Mouse (Mus musculus): Measurements from ENCODE around the gene Foxd3. TPM values are rescaled to one million over a fixed set of nuclear protein-coding genes. Genes with fewer than 3 reads are reported as not detected.
"Not testable (repeated sequence)": the region's sequence is repeated elsewhere in the genome, so short reads cannot be mapped to it uniquely, and the experiment has no call there.

Gene Foxd3
- polyA plus RNA-seq (2012; rRNA removed) = 1.4 and 2.4 TPM in 2 replicates

DNA sequence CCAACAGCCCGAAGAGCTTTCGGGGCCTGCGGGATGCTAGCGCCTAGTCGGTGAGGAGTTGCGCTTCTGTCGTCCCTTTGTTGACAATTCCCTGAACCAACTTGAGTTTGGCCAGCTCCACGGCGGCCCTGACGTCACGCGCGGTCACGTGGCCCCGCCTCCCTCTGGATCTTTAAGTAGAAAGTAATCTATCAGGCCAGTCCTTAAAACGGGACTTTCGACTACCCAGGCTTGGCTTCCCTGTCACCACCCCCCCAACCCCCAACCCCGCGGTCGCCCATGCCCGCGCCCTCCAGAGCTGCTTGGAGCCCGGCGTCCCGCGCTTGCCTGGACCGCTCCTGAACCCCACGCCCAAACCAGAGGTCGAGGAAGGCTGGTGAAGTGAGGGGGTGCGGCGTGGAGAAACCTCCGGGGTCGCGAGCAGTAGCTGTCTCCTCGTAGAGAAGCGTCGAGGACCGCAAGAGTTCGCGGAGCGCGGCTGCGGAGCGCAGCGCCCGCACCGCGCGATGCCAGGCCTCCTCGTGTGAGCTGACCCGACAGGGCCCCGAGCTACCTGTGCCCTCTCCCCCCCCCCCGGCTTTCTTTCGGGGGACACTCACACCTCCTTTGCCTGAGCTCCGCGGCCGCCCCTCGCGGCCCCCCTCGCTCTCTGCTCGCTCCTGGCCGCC is at the start of gene Foxd3:
Gene Foxd3, plus strand, starts transcription at position 363 of the 668 bp plus-strand sequence.
- DNase-seq (ENCODE audit: low spot score) = no peak

DNA sequence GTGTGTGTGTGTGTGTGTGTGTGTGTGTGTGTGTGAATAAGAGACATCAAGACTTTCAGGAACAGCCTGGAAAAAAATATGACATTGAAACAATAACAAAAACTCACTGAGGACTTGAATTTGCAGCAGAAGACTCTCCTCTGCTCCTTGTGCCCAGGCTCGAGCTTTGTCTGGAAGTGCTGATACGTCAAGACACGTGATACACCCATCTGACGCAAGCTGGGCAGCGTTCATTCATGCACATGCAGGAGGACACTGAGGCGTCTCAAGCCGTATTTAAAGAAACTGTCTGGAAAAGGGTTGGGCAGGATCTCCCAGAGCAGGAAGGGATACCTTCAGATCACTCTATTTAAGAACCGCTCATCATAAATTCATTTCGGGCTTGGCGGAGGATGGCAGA is 43.9 kb upstream of the Foxd3 start:
- DNase-seq (ENCODE audit: low spot score) = no peak

DNA sequence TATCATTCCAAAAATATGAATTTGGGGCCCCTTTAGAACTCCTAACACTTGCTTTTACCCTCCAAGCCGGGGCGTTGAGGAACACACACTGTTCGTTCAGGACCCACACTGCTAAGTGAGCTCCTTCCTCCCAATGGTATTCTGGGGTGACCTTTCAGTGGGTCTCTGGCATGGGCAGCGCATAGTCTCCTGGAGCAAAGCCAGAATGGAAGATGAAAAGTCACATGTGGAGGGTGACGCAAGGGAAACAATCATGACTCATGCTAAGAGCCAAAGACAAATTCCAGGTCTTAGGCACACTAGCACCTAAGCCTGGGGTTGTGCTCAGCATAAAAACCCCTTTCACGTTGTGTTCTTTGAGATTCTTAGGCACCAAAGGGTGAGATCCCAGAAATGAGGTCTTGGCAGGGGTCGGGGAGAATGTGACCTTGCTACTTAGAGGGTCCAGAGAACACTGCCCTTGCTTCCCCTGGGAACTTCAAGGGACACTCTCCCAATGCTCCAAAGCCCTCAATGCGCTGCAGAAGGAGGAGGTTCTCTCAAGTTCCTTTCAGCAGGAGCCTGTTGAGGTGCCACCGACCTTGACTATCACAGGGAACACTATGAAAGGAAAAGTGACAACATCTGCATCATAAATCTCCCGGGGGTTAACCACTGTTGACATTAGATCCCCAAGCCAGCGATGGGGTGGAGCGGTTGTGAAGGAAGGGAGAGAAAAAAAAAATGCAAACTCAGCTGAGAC is 43.3 kb upstream of the Foxd3 start:
- DNase-seq (ENCODE audit: low spot score) = no peak

DNA sequence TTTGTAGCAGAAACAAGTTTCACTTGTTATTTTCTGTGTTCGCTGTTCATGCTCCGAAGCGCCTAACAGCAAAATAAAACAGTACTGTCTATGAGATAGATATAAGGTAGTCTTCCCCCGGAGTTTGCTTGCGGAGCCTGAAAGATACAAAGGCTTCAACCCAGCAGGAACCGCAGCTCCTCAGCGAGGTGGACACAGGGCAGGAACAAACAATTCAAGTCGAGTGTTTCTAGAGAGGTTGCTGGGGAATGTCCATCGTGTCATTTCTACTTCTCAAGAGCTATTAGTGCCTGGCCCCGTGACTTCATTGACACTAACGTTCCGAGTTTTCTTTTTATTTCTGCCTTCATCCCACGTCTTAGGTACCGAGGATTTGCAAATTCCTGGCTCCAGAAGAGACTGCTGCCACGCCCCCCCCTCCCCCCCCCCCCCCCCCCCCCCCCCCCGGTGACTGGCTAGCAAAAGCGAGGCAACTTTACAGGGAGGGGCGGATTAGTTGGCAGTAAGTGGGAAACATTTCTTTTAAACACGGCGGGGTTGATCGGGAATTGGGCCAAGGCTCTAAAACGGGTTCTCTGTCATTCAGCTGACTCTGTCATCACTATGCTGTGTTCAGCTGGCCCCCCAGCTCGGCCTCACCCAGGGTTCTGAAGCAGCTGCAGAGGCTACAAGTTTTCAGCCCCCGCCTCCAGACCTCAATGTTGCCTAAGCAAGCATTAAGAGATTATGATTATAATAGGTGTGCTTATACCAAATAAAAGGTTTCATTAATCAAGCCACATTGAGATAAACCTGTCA is 29.9 kb upstream of the Foxd3 start:
- DNase-seq (ENCODE audit: low spot score) = no peak

DNA sequence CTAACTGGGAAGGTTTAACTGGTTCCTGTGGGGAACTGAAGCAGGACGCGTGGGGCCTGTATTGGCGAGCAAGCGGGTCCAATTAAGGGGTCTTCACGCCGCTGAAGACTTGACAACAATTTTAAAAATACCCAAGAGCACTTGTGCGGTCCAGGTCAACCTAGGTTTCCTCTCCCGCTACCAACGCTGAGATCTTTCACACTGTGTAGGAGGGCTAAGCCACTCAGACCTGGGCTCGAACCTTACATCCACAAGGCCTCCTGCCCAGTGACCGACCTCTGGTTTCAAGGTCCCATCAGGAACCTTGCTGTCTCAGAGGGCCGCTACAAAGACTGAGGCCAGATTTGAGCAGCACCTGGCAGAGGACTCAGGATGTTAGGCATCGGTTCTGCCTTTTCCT is 29.0 kb upstream of the Foxd3 start:
- no peak for DNase-seq (ENCODE audit: low spot score)

DNA sequence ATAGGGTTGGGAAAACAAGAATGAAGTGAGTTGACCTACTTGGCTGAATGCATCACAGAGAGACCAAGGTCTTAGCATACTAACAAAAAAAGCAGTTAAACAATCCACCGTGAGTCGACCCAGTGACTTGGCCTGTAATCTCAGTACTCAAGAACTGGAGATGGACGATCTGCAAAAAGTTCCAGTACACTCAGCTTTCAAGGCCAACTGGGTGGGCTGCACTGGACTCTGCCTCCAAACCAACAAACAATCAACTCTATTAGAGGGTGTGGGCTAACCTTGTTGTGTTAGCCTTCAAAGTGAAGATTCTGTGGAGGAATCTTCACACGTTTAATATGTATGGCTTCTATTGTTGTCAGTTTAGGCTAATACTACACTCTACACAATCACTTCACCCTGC is 20.1 kb upstream of the Foxd3 start:
- no peak for DNase-seq (ENCODE audit: low spot score)

DNA sequence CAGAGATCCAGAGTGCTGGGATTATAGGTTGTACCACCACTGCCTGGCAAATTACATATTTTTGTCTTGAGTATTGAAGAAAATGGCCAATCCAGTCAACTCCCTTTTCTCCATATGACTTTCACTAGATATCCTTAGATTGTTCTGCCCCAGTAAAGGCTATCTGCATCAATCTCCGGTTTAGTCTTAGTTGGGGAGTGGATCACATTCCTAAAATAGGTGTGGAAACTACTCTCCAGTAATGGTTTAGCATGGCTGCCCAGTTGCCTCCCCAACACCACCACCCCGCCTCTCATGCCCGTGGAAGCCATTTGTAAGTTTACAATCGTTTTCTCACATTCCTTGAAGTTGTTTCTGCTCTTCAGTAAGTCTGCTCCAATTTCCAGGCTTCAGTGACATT is 19.4 kb upstream of the Foxd3 start:
- no peak for DNase-seq (ENCODE audit: low spot score)

DNA sequence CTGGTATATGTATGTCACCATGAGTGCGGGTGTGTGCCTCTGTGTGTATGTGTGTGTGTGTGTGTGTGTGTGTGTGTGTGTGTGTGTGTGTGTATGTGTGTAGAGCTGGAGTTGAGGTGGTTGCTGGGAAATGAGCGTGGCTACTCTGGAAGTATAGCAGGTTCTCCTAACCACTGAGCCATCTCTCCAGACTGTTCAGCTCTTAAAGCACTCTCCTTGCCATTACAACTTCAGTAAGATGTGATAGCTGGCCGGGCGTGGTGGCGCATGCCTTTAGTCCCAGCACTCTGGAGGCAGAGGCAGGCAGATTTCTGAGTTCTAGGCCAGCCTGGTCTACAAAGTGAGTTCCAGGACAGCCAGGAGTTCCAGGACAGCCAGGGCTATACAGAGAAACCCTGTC is 15.5 kb upstream of the Foxd3 start:
- not testable (repeated sequence) for DNase-seq (ENCODE audit: low spot score)

DNA sequence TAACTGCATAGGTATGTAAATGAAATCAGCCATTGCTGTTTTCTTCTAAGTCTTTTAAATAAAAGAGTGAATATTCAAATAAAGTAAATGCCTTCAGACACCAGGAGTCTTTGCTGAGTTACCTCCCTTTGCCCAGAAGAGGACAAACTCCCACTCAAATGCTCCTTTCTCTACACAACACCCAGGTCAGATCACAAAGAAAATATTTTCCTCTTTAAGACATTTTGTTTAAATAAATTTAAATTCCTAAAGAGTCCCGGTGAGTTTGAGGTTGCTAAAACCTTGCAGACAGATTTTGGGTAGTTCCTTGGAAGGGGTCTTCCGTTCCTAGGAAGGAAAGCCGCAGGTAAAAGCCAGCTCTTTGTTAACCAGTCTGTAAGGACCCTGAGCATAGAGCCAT is 14.2 kb upstream of the Foxd3 start:
- no peak for DNase-seq (ENCODE audit: low spot score)

DNA sequence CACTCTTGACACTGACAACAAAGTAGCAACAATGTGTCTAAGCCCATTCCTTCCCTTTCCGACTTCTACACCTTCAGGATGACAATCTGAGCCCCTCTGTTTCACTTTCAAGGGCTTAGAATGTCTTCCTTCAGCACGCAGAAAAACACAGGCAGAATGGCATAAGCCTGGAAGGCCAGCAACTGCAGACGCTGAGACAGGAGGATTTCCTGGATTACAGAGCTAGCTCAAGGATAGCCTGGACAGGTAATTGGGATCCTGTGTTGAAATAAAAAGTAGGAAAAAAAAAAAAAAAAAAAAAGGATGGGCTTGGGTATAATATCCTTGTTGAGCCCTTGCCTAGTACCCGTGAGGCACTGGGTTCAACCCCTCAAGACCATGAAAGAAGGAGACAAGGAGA is 10.5 kb upstream of the Foxd3 start:
- no peak for DNase-seq (ENCODE audit: low spot score)

DNA sequence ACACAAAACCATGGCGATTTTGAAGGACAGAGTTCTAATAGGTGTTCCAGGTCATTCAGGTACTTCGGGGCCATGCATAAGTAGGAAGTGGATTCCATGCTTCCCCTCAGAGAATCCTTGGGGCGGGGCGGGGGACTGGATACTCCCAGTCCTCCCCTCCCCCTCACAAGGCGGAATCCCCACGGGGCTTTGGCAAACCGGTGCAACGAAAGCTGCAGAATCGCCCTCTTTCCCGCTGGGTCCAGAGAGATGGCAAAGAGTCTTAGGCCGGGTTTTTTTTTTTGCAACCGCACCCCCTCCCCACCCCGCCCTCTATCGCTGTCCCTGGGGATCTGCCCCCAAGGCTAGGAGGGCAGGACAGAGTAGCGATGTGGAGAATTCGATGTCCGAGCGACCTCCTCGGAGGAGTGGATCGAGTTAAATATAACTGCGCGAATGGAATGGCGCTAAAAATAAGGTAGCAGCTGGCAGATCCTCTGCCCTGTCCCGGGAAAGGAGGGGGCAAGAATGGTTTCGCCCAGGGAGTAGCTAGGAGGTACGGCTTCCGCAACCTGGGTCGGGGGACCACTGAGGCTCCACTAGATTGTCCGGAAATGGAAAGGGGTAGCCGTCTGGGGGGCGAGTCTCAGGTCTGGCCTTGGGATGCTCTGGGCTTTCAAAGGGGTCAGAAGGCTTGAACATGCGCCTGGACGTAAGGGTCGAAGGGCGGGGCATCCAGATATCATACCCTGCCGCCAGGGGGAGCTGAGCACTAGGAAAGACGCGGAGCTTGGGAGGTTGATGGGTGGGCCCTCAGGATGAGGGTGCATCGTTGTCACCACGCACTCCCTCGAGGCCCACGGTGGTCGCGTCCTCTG is 5.8 kb upstream of the Foxd3 start:
- DNase-seq (ENCODE audit: low spot score) = no peak

DNA sequence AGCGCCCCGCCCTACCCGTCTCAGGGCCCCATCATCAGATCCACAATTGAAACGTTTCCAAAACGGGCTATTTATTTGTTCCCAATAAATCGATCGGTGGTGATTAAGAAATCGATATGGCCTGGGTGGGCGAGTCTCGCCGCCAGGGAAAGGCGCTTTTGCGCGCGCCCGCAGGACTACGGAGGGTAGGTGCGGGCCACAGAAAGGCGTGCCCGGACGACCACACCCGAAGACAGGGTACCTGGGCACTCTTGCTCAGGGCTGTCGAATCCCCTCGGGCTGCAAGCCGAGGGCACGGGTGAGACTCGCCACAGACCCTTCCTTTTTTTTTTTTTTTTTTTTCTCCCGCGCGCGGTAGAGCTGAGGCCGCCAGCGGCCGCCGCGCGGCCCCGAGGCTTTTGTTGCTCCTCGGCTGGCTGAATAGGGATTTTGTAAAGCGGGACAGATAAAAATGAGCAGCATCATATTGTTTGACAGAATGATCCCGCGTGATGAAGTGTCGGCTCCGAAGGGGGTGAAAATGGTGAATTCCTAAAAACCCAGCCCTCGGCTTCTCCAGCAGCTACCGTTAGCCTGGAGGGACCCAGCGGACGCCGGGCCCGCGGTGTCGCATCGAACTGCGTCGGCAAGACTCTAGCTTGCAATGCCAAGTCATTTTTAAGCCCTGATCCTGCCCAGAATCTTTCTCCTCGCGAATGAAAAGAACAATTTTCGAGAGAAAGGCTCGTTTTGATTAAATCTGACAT is 5.0 kb upstream of the Foxd3 start:
- no peak for DNase-seq (ENCODE audit: low spot score)

DNA sequence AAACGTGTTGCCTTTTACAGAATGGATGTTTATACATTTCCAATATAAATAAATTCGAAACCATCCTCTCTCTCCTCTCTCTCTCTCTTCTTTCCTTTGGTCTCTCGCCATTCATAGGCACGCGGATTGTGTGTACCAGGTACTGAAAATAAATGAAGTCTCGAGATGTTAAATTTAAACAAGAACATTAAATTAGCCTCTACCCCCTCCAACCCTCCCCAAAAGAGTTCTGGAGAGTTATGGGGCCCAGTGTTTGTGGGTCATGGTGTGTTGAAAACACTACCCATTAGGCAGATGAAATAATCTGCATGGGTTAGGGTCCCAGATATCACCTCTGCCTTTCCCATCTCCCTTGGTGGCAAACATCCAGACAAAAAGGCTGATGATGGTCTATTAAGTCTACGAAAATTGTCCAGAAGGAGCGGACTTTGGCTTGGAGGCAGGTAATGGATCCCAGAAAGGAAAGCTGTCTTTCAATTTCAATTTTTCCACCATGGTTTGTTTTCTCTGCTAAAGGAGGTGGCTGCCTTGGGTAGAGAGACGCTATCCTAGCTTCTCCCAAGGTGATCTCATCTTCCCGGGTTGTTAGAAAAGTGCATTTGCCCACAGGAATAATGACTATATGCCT is 4.2 kb upstream of the Foxd3 start:
- no peak for DNase-seq (ENCODE audit: low spot score)

DNA sequence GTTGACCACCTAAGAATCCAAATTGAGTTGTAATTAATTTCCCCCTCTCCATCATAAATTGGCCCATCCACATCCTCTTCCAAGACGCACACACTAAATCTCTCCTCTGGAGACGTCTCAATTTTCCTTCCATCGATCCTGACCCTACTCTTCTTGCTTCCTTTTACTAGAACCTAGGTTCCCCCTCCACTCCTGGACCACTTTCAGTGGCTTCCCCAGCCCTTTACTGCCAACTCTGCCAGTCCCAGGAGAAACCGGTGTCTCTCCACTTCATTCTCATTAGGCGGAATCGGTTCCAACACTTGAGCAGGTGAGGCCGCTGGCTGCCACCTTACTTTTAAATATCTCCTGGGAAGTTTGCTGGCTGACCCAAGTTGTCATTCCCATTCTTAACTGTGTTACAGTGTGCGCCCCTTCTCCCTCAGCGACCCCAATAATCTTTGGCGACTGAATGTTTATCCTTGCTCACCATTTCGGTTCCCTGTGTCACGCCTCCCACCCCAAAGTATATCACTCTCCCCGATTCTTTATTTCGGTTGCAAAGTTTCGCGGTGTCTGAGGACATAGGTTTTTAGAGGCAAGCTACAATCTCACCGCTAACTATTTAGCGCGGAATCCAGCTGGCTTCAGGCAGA is 3.4 kb upstream of the Foxd3 start:
- no peak for DNase-seq (ENCODE audit: low spot score)

DNA sequence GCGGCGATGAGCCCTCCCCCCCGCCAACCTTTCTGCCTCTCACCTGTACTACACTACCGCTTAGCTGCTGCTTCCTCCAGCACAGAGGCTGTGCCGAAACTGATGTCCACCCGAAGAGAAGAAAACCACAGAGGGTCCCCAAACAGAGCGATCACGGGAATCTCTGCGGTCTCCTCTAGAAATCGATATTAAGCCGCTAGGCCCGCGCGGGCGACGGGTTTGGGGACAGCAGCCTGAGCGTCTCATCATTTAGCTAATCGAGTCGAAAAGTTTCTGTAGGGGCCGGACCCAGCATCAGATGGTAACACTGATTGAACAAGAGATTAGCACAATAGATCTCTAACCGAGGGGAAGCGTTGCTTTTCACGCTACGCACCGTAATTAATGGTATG is 2.9 kb upstream of the Foxd3 start:
- DNase-seq (ENCODE audit: low spot score) = no peak

DNA sequence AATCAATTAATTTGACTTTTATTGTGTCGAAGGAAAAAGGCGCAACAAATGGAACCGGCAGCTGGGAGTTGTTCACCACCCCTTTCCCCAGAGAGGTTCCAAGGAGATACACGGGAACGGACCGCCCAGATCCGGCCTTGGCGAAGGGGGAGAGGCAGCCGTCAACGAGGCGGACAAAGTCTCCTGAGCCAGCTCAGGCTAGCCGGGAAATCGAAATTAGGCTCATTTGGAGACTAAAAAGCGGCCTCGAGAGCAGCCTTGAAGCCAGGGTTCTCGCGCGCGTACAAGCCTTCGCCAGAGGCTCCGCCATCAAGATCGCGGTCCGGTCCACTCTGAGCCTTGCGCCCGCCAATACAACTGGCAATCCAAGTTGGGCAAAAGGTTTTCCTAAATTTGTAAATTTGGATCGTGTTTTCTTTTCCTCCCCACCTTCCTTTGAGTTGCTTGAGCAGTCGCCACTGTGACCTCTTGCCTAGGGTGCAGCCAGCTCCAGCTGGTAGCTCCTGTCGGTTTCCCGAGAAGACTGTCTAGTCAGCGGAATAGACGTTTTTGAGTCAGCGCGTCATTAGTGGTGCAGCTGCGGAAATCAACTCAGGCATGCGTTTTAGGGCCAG is 2.4 kb upstream of the Foxd3 start:
- no peak for DNase-seq (ENCODE audit: low spot score)

DNA sequence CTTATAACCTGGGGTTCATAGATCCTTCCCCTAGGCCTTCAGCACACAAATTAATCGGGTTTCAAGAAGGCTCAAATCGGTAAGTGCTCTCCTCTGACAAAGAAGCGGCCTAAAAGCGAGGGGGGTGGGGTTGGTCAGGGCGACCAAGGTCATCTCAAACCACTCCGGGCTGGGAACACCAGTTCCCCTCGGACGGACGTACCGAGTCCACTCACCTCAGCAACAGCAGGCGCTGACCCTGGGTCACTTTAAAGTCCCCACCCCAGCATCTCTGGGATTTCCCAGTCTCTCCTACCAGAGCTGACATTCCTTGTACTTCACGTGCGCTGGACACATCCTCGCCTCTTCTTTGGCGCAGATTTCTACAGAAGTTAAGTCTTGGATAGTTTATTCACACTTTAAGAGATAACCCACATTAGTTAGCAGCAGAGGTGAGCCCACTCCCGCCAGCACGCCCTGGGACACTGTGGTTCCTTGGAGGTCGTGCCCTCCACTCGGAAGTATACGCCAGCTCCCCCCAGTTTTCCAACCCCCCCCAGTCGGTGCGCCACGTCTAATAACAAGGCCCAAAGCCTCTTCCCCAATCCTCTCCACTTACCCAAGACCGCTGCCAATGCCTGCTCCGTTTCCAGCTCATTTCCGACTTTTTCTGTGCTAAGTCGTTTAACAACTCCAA is 1.3 kb upstream of the Foxd3 start:
- no peak for DNase-seq (ENCODE audit: low spot score)

DNA sequence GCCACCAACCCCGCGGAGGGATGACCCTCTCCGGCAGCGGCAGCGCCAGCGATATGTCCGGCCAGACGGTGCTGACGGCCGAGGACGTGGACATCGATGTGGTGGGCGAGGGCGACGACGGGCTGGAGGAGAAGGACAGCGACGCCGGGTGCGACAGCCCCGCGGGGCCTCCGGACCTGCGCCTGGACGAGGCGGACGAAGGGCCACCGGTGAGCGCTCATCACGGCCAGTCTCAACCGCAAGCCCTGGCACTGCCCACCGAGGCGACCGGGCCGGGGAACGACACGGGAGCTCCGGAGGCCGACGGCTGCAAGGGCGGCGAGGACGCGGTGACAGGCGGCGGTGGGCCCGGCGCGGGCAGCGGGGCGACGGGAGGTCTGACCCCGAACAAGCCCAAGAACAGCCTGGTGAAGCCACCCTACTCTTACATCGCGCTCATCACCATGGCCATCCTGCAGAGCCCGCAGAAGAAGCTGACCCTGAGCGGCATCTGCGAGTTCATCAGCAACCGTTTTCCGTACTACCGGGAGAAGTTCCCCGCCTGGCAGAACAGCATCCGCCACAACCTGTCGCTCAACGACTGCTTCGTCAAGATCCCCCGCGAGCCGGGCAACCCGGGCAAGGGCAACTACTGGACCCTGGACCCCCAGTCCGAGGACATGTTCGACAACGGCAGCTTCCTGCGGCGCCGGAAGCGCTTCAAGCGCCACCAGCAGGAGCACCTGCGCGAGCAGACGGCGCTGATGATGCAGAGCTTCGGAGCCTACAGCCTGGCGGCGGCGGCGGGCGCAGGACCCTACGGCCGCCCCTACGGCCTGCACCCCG is 718 bp downstream of the Foxd3 start:
- no peak for DNase-seq (ENCODE audit: low spot score)
